Mouse (Mus musculus) embryonic fibroblast, embryonic 13.5 days (primary cell): ENCODE results near the gene Svbp.

ENCODE experiments used
- CTCF ChIP-seq: IDR thresholded peaks from 2 replicates; pipeline ENCODE4 v1.5.1; 2011; ENCODE audit warnings: mild to moderate bottlenecking, control low read depth, low read length, moderate library complexity, borderline replicate concordance; ENCODE audit not compliant: insufficient read depth
- POLR2A ChIP-seq: IDR thresholded peaks from 2 replicates; pipeline ENCODE4 v1.6.1; 2011; ENCODE audit warnings: low read depth, mild to moderate bottlenecking, control low read depth, low read length, moderate library complexity

DNA sequence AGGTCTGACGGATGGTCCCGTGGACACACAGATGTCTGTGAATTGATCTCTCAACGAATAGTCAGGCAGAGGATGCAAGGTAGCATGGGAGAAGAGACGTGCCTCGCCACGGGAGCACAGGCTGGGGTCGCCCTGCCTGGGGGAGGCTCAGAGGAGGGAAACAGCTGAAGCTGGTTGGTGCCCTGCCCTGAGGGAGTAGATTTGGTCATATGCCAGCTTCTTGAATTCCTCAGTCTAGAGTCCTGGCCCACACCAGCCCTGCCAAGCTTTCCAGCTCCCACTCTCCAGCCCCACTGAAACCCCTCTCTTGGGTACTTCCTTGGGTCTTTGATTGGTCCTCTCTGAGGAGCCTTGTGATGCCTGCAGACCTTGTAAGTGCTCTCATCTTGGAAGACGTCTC lies 21.6 kb downstream of the Svbp start:
- TF ChIP-seq CTCF, result no peak
- no peak for TF ChIP-seq POLR2A
